ENCODE assay signal across 9 mouse cellular contexts in the genomic region with DNA sequence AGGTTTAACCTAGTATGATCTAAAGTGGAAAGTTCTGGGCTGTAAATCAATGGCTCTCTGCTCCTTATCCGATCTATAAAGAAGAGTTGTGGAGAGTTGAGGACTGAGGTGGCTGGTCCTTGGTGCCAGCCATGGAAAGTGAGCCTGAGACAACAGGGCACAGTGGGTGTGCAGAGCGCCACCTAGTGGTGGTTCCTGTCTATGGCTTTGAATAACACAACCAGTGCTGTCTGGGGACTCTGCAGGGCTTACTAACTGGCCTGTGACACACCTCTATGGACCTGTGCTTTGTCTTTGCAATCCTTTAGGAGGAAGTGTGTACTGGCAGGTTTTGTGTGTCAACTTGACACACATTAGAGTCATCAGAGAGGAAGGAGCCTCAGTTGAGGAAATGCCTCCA. TPM values are rescaled to one million over a fixed set of nuclear protein-coding genes. Genes with fewer than 3 reads are reported as not detected.
DNase-seq lines count a peak whose midpoint lies in the region; ATAC-seq and TF ChIP-seq lines count a peak whose summit lies in the region.
"Had no signal": no experiment of that assay in that cellular context is flagged by ENCODE, and none has a peak within 500 bp of the region (broad histone marks: within the 10 kb centered on the region; RNA-seq: fewer than 3 reads in every experiment).

No protein-coding gene starts in this region.

- WGBS in heart, embryonic 11.5 days (ENCODE audit: insufficient replicate concordance) = 21% methylated on average over 2 of the region's 2 CpGs
- 26% methylated on average over 2 of the region's 2 CpGs for WGBS in forebrain, embryonic 14.5 days
- WGBS in intestine, embryonic 14.5 days = 28% methylated on average over 2 of the region's 2 CpGs
- WGBS in midbrain, postnatal 0 days = 37% methylated on average over 2 of the region's 2 CpGs

- H3K4me3 ChIP-seq in heart, embryonic 11.5 days (ENCODE audit: low read depth, low read length) = no peak overlapping the region
- no peak overlapping the region for H3K4me3 ChIP-seq in forebrain, embryonic 14.5 days (ENCODE audit: low read depth, low read length)
- H3K4me3 ChIP-seq in intestine, embryonic 14.5 days (ENCODE audit: low read depth, low read length) = no peak overlapping the region
- H3K4me3 ChIP-seq in left cerebral cortex, adult 2 months = no peak overlapping the region
- no peak overlapping the region for H3K4me3 ChIP-seq in midbrain, postnatal 0 days (ENCODE audit: low read depth, low read length)
- H3K4me3 ChIP-seq: megakaryocyte, embryonic 14.5 days had no signal

- no peak overlapping the region for H3K4me2 ChIP-seq in heart, embryonic 11.5 days
- no peak overlapping the region for H3K4me2 ChIP-seq in forebrain, embryonic 14.5 days (ENCODE audit: low read length)
- no peak overlapping the region for H3K4me2 ChIP-seq in intestine, embryonic 14.5 days (ENCODE audit: low read length)
- H3K4me2 ChIP-seq in midbrain, postnatal 0 days (ENCODE audit: low read depth, low read length, poor library complexity, severe bottlenecking) = no peak overlapping the region

- no peak overlapping the region for H3K9ac ChIP-seq in heart, embryonic 11.5 days (ENCODE audit: low read depth, low read length)
- H3K9ac ChIP-seq in forebrain, embryonic 14.5 days (ENCODE audit: low read length) = no peak overlapping the region
- H3K9ac ChIP-seq in intestine, embryonic 14.5 days (ENCODE audit: low read length) = no peak overlapping the region
- H3K9ac ChIP-seq in midbrain, postnatal 0 days (replicated peaks; ENCODE audit: low read length, poor library complexity, severe bottlenecking) = no peak overlapping the region

- DNase-seq in heart, adult 11 months = peak; percentile 93
- peak; percentile 40 for DNase-seq in c-Kit-positive CD71-positive TER-119-negative erythroid progenitor cells, embryonic 14.5 days (ENCODE audit: low read depth)
- DNase-seq in forebrain, embryonic 14.5 days (ENCODE audit: low spot score) = peak; percentile 68
- DNase-seq in intestine, embryonic 14.5 days (ENCODE audit: low spot score) = peak; percentile 86
- DNase-seq in left cerebral cortex, adult 2 months (ENCODE audit: extremely low spot score in 1 of 2, low spot score in 2 of 2) = peak; percentile 62 to 73
- peak; percentile 56 for DNase-seq in midbrain, postnatal 0 days (ENCODE audit: low spot score)
- DNase-seq in splenic B cell, adult 2 months (ENCODE audit: low read depth, low spot score) = peak; percentile 79

- no peak overlapping the region for H3K27ac ChIP-seq in heart, embryonic 11.5 days (ENCODE audit: low read depth, low read length)
- H3K27ac ChIP-seq in forebrain, embryonic 14.5 days (ENCODE audit: low read depth, low read length) = no peak overlapping the region
- no peak overlapping the region for H3K27ac ChIP-seq in intestine, embryonic 14.5 days (ENCODE audit: low read depth)
- no peak overlapping the region for H3K27ac ChIP-seq in left cerebral cortex, adult 2 months
- no peak overlapping the region for H3K27ac ChIP-seq in midbrain, postnatal 0 days (ENCODE audit: low read depth, low read length)

- intact Hi-C loops in left cerebral cortex, adult 2 months (cut with DNase I) = loop anchor here (1.0 to 5.0 kb wide), 2 partner anchors 107 to 127 kb away; no protein-coding TSS in a partner anchor

- no peak for ATAC-seq in heart, embryonic 11.5 days (replicated peaks; ENCODE audit: insufficient number of reproducible peaks, low FRiP score, low TSS enrichment)
- ATAC-seq in forebrain, embryonic 14.5 days = no peak
- ATAC-seq in intestine, embryonic 14.5 days (replicated peaks; ENCODE audit: low FRiP score, low TSS enrichment, low read depth) = no peak
- no peak for ATAC-seq in midbrain, postnatal 0 days (ENCODE audit: low FRiP score)

- H3K36me3 ChIP-seq in heart, embryonic 11.5 days (ENCODE audit: control insufficient read depth, insufficient read depth, low read length) = no peaks in the 10 kb centered on the region
- H3K36me3 ChIP-seq in forebrain, embryonic 14.5 days (ENCODE audit: control insufficient read depth, insufficient read depth, low read length) = no peaks in the 10 kb centered on the region
- no peaks in the 10 kb centered on the region for H3K36me3 ChIP-seq in intestine, embryonic 14.5 days (ENCODE audit: control insufficient read depth, insufficient read depth, low read length)
- no peaks in the 10 kb centered on the region for H3K36me3 ChIP-seq in midbrain, postnatal 0 days (ENCODE audit: insufficient read depth, low read length)
- no peaks in the 10 kb centered on the region for H3K36me3 ChIP-seq in splenic B cell, adult 2 months (ENCODE audit: control insufficient read depth, insufficient read depth, low read length, poor library complexity, severe bottlenecking)

- 0 out of 2 replicates have a peak, but pooled peaks cover 3% of the 10 kb centered on the region for H3K9me3 ChIP-seq in heart, embryonic 11.5 days (replicated peaks; ENCODE audit: control insufficient read depth, low read length)
- no peaks in the 10 kb centered on the region for H3K9me3 ChIP-seq in forebrain, embryonic 14.5 days (replicated peaks; ENCODE audit: control insufficient read depth, low read length)
- 0 out of 2 replicates have a peak, but pooled peaks cover 2% of the 10 kb centered on the region for H3K9me3 ChIP-seq in intestine, embryonic 14.5 days (ENCODE audit: control insufficient read depth, low read length)
- no peaks in the 10 kb centered on the region for H3K9me3 ChIP-seq in midbrain, postnatal 0 days (ENCODE audit: low read length)

- no peaks in the 10 kb centered on the region for H3K4me1 ChIP-seq in heart, embryonic 11.5 days (ENCODE audit: control insufficient read depth, insufficient read depth, low read length)
- H3K4me1 ChIP-seq in forebrain, embryonic 14.5 days (ENCODE audit: control insufficient read depth, insufficient read depth, low read length) = no peaks in the 10 kb centered on the region
- H3K4me1 ChIP-seq in intestine, embryonic 14.5 days (replicated peaks; ENCODE audit: control insufficient read depth, insufficient read depth, low read length) = peaks cover 6% of the 10 kb centered on the region
- H3K4me1 ChIP-seq in midbrain, postnatal 0 days (ENCODE audit: insufficient read depth, low read length) = no peaks in the 10 kb centered on the region; the same call in 1 of the 2 replicates
- H3K4me1 ChIP-seq: megakaryocyte, embryonic 14.5 days had no signal

- no peaks in the 10 kb centered on the region for H3K27me3 ChIP-seq in heart, embryonic 11.5 days (ENCODE audit: control insufficient read depth, insufficient read depth, low read length)
- no peaks in the 10 kb centered on the region for H3K27me3 ChIP-seq in forebrain, embryonic 14.5 days (replicated peaks; ENCODE audit: control insufficient read depth, insufficient read depth, low read length)
- no peaks in the 10 kb centered on the region for H3K27me3 ChIP-seq in intestine, embryonic 14.5 days (replicated peaks; ENCODE audit: control insufficient read depth, insufficient read depth, low read length)
- H3K27me3 ChIP-seq in midbrain, postnatal 0 days (ENCODE audit: insufficient read depth, low read length) = no peaks in the 10 kb centered on the region
- H3K27me3 ChIP-seq in splenic B cell, adult 2 months (ENCODE audit: control insufficient read depth, insufficient read depth, low read length, poor library complexity, severe bottlenecking) = no peaks in the 10 kb centered on the region

- peak; percentile 89 for TF ChIP-seq CTCF in left cerebral cortex, adult 2 months (IDR thresholded peaks at IDR 0.05)
- TF ChIP-seq CTCF in midbrain, postnatal 0 days (IDR thresholded peaks at IDR 0.05) = peak; percentile 78

RNA-seq across cellular contexts. Expression of a gene that starts 19.2 kb away (rescaled TPM):
- polyA plus RNA-seq in heart, embryonic 11.5 days (2014; fragmentation: Nextera tagmentation; extraction: Ambion mirVana) = 11.4 and 11.7 TPM in 2 replicates
- 7.2 and 7.6 TPM in 2 replicates for polyA plus RNA-seq in forebrain, embryonic 14.5 days (2014; fragmentation: Nextera tagmentation; extraction: Ambion mirVana)
- polyA plus RNA-seq in intestine, embryonic 14.5 days (2014; fragmentation: Nextera tagmentation; extraction: Ambion mirVana) = 37.5 and 37.7 TPM in 2 replicates
- total RNA-seq in left cerebral cortex, adult 2 months (2021) = 10 to 100 TPM; 13.8 to 14.1 TPM
- 11.7 and 15.7 TPM in 2 replicates for total RNA-seq in midbrain, postnatal 0 days (2014; rRNA removed)
- 5.6 and 5.9 TPM in 2 replicates for polyA plus RNA-seq in midbrain, postnatal 0 days (2015; fragmentation: Nextera tagmentation; extraction: Ambion mirVana)

RNA-seq across cellular contexts. Expression of a gene that starts 27.2 kb away (rescaled TPM):
- polyA plus RNA-seq in heart, embryonic 11.5 days (2014; fragmentation: Nextera tagmentation; extraction: Ambion mirVana) = 0.77 and 2.0 TPM in 2 replicates
- polyA plus RNA-seq in forebrain, embryonic 14.5 days (2014; fragmentation: Nextera tagmentation; extraction: Ambion mirVana) = 0.24 and 0.38 TPM in 2 replicates
- 11.4 and 15.5 TPM in 2 replicates for polyA plus RNA-seq in intestine, embryonic 14.5 days (2014; fragmentation: Nextera tagmentation; extraction: Ambion mirVana)
- under 1 TPM; 0.16 TPM for total RNA-seq in left cerebral cortex, adult 2 months (2021)
- total RNA-seq in midbrain, postnatal 0 days (2014; rRNA removed) = 0.27 TPM in 1 of 2 replicates, not detected in the other
- 0.38 and 0.48 TPM in 2 replicates for polyA plus RNA-seq in midbrain, postnatal 0 days (2015; fragmentation: Nextera tagmentation; extraction: Ambion mirVana)

Comparison
In these comparisons a context has a peak if more than half of its experiments do, and no peak if none do; other contexts are left out.
1. DNase-seq: peak in every context shown above with its lines; median percentile 93 in heart, adult 11 months; 86 in intestine, embryonic 14.5 days; 79 in splenic B cell, adult 2 months; 68 in forebrain, embryonic 14.5 days; 68 in left cerebral cortex, adult 2 months; 56 in midbrain, postnatal 0 days; 40 in c-Kit-positive CD71-positive TER-119-negative erythroid progenitor cells, embryonic 14.5 days.